Mouse (Mus musculus): ENCODE measurements around the gene Prkd1.
A peak's percentile ranks its signal among the peaks of the same experiment; 100 is the strongest.

Prkd1 gene

DNA sequence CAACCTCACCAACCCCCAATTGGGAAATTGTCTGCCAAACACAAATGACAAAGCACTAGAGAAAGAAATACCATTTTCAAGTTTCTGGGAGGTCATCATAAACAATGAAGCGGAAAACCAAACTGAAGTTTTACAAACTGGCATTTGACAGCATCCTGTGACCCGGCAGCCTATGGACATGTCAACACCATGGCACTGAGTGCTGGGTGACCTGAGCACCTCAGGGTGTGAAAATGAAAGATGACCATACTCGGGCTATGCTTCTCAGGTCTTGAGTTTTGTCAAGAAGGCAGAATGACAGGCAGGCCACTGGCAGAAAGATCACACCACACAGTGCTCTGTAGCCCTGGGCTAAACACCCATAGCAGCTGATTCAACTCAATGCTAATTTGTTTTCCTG lies 94.7 kb downstream of the Prkd1 start:
- DNase-seq = no peak

DNA sequence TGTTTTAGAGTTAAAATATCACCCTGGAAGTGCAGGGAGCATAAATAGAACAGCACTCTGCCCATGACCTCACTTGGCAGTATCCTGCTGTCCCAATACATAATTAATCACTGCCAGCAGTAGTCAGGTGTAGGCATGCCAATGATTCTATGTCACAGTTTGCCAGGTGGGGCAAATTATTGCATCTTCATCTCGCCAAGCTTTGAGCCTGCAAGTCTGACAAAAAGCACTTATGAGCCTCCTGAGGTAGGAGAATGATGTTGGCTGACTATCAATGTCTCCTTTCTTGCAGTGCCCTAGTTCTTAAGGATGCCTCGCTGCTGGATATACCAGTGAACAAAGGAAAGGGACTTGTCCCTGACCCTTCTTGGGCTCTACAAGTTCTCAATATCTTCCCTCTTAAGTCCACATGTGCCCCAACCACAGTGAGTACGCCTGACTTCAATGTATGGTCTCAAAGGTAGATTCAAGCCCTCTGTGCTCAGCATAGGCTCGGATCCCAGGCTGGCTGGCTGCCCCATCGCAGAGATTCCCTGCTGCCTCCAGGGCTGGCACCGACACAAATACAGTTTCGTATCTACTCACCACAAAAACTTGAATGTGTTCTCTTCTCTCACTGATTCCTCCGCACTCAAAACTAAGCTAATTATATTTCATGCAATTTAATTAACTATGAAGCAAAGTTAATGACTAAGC lies 98.9 kb downstream of the Prkd1 start:
- DNase-seq = peak in 1 of 2 experiments; percentile 9

DNA sequence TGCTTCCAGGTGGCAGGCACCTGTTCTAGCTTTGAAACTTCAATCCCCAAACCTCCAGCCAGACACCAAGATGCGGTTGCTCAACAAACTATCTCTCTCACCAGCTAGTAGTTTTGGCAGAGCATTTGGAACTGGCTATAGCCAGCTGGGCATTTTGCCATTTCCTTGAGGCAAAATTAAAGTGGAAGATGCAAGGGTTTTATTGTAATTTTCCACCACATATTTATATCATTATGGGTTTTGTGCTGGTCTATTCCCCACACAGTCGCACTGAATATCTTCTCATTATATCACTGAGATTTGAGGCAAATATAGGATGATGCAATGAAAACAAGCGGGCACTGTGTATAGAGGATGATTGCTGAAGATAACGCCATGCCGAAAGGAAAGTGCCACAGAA lies 102.5 kb downstream of the Prkd1 start:
- DNase-seq = no peak

DNA sequence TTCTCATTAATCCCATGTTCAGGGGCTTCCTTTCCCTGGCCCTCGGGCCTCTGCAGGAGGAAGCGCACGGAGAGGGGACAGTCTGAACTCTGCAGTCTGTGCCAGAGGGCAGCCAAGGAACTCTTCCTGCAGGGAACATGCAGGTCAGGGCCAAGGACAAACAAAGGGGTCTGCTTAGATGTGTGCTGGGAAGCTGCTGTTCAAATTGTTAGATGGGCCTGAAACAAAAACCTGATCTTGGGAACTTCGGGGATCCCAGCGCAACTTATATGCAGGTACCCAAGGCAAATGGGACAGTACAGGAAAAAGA lies 103.3 kb downstream of the Prkd1 start:
- peak in 1 of 2 experiments; percentile 8 for DNase-seq

DNA sequence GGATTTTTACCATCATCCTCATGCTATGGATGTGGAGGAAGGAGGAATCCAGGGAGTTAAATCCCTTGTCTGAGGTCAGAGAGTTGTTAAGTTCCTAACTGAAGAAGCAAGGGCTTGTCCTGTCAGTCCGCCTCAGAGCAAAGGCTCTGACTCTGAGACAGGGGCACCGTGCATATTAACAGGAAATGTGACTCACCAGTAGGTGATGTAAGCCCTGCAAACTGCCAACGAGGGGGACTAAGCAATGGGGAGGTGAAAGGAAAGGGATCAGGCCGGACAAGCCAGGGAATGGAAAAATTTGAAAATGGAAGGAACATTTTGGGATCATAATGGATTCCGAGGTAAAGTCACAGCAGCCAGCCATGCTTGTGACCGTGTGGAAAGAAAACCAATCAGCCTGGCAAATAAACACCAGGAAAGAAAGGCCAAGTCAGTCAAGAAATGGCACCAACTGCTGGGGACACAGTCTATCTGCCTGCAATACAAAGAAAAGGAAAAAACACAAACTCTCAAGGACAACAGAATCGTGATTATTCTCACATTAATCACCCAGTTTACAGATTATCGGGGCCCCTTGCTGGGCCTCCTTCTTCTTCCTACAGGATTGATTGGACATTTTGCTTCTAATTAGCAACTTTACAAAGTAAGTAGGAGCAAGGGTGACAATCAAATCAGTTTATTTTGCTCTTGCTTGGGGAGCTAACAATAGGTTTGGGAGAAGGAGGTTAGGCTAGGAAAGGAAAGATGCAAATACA lies 103.9 kb downstream of the Prkd1 start:
- peak; percentile 19 to 23 for DNase-seq

DNA sequence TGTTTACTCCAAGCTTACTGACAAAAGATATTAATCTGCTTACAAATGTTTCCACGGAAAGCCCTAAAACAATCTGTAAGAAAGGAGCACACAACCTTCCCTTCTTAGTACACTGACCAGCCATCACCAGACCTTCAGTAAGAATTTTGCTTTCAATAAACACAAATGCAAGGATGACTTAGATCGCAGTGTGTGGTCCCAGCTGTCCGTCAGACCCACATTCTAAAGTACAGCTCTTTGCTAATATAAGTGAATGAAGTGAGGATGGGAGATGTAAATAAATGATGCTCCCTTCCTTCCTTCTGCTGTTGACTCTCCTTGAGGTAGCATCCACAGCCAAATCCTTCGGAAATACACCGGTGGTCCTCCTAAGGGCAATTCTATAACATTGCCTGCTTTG lies 108.1 kb downstream of the Prkd1 start:
- no peak for DNase-seq

DNA sequence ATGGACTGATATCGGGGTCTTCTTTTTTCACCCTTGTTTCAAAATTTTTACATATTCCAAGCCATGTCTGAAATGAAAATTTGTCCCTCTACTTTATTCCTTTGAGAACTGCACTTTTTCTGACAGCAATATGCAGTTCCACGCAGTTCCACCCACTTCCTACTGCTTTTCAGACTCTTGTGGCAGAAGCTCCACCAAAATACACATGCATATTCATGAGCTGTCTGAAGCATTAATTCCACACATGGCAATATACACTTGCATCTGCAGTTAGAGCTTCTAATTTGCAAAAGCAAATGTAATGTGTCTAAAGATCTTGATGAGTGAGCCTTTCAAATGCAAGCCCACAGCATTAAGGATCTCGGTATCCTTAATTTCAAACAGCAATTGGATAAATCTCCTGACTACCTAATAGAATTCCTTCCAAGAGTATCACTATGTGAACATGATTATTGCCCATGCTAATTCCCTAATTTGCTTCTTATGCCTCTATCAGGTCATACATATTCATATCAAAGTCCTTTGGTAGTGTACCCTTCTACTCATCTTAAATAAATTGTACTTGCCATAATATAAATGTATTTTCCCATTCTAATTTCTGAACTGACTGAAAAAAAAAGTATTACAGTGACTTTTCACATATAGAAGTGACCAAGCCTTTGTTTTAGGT lies 110.5 kb downstream of the Prkd1 start:
- DNase-seq = no peak

DNA sequence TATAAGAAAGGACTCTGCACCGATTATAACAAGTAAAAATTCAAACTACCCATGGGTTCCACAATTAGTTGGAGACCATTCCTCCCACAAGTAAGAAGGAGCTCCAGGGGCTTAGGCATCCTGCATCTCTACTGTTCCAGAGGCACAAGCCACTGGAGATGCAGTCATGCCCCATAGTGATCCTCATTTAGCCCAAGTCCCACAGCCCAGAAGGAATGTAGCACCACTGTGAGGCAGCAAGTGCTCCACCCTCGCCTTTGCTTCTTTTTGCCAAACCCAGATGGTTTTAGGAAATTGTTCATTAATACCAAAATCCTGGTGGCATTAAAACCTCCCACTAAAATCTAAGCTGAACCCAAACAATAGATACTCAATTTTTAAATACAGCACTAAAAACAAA lies 111.1 kb downstream of the Prkd1 start:
- DNase-seq = no peak

DNA sequence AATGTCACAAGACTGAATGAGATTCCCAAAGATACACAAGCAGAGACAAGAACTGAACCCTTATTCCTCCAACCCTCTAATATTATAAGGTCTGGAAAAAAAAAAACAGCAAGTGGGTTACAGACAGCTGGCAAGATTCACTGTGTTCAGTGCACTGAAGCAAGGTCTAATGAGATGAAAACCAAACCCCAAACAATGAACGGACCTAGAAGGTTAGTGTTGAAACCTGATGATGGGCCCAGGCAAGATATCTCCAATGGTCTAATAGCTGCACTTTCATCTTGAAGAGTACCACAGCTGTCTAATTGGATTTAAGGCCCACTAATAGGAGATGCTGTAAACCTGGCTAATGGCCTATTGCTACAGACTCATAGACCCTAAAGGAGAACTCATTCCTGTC lies 111.9 kb downstream of the Prkd1 start:
- DNase-seq = no peak

DNA sequence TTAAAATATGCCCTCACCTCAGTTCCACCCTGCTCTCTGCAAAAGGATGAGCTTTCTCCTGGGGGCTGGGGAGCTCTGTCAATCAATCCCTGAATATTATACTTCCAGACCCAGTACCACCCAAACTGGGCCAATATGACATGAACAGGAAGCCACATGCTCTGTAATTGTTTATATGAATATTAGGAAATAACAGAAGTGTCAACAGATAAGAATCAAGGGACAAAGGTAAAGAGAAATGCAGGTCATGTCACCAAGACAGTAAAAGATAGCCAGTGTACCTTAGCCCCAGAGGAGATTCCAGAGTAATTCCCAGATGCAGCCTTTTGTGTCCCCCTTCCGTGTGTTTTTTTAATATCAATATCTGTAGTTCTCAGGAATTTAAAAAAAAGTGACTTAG lies 120.3 kb downstream of the Prkd1 start:
- no peak for DNase-seq

DNA sequence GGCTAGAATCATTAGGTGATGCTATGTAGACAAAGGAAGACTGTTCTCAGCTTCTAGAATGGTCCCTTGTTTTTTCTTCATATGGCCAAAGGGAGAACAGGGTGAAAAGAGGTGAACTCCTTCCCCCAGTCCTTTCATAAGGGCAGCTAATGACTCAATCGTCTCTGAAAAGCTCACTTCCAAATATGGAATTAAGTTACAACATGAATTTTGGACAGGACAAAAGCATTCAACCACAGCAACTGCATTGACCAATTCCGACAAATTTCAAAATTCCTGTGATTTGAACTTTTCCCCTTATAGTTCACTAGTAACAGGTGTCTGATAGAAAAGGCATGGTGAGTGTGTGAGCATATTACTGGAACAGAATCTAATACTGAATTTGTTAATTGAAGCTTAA lies 124.8 kb downstream of the Prkd1 start:
- DNase-seq = no peak

DNA sequence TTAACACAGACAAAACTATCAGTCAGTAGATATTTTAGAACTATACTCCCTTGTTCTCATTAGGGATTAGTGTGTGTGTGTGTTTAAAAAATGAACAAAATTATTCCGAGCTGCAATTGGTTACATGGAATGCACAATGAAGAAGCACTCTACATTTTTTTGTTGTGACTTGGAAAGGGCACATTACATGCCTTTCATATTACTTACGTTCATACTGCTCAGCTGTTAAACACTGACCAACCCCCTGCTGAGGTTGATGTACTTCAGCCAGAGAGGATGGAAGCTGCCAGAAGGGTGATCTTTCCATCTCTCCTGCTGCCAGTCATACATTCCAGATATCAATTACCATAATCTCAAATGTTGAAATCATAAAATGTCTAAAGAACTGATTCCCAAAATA lies 134.4 kb downstream of the Prkd1 start:
- DNase-seq = no peak

DNA sequence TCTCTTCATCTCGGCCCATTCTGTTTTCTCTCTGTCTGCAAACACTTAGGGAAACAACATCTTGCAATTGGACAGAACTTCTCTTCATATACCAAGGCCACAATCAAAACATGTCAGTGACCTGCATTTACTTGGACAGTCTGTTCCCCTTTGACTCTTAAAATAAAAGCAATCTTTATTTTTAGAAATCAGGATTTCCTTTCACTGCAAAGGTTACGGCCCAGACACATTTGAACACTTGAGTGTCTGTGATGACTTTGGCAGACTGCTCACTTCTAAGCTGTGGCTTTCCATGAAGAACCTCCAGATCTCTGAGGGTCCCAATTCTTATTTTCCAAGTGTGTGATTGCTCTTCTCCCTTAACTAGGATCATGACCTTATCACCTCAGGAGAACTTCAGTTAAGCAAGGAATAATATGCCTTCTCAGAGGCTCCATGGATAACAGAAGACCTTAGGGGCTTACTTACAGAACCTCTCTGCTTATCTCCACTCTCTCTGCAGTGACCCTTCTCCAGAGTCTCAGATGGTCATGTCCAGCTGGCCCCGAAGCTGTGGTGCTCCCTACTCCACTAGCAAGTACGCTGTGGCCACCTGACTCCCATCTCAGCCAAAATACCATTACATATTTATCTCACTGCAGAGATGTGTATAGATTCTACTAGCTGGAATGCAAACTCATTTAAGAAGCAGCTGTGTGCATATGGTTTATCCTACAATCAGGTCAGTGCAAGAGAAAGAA lies 137.2 kb downstream of the Prkd1 start:
- DNase-seq = peak in 1 of 2 experiments; percentile 3

DNA sequence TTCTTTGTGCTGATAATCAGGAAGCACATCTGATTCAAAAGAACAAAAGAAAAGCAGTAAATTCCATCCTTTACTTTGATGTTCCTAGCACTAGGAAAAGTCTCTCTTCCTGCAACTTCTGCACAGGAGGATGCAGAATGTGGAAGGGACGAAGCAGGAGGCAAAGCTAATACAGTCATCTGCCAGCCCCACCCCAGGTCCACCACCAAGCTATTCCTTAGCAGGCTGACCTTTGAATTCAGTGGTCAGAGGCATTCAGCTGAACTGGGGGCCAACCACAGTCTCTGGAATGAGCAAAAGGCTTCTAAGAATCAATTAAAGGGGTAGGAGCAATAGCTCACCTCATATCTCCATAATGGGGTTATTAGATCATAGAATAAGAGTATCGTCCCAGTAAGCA lies 140.1 kb downstream of the Prkd1 start:
- DNase-seq = no peak

DNA sequence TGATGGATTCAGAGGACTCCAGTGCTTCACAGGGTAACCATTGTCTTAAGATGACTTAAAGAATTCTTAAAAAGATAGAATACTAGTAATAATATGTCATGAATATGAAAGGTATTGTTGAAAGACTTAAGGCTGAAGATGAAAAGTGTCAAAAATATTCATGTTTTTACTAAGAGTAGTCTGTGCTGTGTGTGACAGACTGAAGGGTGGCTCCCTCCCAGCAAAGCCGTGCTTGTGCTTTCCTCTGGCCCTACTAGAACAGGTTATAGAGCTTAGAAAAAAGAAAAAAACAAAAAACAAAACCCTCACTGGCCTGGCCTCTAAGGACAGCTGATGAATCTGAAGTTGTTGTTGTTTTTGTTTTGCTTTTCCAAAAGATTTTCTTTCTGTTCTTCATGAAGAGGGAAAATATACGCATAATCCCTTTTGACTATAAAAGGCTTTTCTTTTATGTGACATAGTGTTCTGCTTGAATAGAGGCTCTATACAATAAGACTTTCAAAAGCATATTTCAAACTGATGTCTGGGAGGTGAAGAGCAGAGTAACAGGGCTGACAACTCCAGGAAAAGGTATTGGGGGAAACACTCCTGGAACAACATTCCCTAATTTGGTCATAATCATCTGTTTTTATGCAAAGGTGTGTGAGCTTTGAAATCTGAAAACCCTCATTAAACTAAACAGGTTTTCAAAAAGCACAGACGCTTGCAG lies 148.9 kb downstream of the Prkd1 start:
- DNase-seq = no peak

DNA sequence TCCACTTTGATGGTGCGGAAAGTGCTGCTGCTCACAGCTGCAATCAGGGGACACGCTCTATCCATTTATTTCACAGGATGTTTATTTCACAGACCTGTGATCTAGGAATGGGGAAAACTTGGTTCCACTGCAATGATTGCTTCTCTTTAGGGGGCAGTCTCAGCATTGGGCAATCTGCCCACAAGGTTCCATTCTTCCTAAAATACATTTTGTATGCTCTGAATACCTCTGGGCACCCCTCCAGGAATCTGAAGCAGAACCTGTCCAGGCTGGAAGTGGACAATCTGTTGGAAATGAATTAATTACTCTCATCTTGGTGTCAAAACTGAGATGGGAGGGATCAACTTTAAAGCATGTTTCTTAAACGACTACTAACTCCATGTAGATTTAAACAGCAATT lies 152.9 kb downstream of the Prkd1 start:
- DNase-seq = peak; percentile 7 to 10

DNA sequence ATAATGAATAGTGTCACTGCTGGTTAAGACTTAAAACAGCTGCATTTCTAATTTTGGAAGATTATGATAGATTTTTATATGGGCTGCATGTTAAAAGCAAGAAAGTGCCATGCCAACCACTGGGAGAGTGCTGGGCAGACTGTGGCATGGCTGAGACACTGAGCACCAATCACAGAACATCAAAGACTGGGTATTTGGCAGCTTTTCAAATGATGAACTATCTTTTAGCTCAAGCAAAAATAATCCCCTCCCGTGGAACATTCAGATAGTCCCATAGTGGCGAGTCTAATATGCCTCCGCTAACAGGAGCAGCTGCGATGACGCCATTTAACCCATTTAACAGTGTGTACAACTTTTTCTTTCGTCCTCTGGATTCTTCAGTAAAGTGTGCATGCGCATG lies 169.1 kb downstream of the Prkd1 start:
- DNase-seq = no peak

DNA sequence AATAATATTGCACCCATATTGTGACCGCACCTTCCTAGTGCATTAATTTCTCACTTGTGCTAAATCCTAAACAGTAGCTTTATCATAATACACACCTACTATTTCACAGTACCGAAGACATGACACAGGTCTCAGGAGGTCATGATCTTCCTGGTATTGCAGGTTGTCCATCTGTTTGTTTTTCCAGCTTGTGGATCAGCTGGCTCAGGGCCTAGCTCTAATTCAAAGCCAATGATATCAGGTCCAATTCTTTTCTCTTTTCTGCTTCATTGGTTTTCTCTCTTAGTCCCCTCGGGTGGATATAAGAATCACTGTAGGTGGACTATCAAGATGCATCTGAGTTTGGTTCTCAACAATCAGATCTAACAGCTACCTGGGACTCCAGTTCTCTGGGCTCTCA lies 191.7 kb downstream of the Prkd1 start:
- no peak for DNase-seq

DNA sequence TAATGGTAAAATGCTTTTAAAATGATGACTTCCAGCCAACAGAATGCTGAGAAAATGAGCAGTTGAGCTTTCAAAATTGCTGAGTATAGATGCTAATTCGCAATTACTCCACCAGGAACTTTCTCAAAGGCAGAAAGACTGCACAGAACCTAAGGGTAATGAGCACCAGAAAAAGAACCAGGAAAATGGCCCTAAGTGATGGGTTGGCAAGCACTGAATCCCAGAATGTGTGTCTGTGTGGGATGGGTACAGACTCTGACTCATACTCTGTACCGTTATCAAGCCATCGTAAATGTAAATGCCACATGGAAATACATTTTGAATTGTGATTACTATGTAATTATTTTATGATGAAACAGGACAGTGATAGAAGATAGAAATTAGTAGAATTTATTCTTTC lies 197.1 kb downstream of the Prkd1 start:
- DNase-seq = no peak

DNA sequence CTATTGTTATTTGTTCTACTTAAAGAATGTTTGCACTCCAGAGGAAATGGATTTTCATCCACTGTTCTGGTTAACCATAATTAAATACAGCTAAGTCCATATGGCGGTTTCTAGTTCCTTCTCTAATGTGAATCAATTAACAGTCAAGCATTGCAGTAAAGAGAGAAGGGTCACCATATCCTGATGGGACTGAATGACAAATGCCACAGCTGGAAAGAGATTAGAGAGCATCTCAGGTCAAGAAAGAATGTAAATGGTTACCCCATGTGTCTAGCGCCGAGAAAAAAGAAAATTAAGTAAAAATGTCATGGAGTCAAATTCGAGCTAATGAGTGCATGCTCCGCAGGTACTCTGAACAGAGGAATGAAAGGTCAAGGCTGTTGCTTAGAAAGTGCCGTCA lies 212.2 kb downstream of the Prkd1 start:
- no peak for DNase-seq

DNA sequence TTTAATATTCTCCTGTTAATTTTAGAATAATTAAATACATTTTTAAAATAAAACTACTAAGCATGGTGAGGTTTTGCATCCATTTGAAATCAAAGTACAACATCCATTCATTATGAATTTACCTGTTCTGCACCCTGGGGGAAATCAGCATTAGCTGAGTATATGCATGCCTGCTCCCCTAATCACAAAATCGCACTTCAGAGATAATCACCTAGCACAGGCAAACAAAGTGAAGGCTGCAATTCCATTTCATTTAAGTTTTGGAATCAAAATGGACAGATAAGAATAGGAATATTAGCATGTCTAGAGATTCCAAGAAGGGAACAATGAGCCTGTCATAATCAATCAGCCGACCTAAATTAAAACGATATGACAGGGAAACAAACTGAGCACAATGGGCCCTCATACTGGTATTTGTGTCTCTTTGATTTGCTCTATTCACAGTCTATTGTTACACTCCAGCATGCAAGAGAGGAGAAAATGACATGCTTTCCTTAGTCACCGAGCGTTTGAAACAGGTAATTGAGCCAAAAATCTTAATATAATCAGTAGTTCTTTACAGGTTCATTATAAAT lies 218.7 kb downstream of the Prkd1 start:
- DNase-seq = no peak

DNA sequence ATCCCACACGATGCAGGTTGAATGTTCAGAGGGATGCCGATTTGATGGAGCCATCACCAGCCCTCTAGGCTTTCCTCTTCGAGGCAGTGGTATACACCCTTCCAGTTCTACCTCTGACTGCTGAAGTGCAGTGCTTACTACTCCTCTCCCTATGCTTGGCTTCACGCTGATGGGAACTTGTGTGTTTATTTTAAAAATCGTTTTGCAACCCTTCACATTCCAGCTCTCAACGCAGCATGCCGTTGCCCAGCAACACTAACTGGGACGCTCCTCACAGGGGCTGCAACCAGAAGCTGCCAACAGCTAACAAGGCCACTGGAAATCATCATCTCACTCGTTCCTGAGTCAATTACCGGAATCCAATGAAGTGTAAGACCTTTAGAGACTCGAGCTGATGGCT lies 296.5 kb downstream of the Prkd1 start:
- DNase-seq = no peak

DNA sequence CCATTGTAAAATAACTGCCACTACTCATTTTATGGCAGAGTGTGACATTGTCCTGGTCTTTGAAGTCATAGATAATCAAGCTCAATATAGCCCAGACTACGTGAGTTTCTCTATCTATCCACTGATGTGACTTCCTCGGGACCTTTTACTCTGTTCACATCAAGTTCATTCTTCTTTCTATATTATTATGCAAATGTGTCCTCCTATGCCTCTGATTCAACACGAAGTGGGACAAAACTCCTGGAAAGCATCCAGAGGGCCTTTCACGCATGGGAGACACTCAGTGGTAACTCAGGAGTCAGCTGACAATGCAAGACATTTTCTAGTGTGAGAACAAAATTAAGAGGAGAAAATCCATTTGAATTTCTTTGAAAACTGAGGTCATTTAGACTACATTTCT lies 315.7 kb downstream of the Prkd1 start:
- no peak for DNase-seq
